Mouse (Mus musculus) ES-Bruce4 (cell line): ENCODE measurements around the gene Lrp4.

Source experiments
- CTCF ChIP-seq: IDR thresholded peaks from one replicate; pipeline ENCODE4 v1.8.1; 2011; ENCODE audit warnings: low read depth, low read length
- EP300 ChIP-seq: IDR thresholded peaks from 2 replicates; pipeline ENCODE4 v1.6.1; 2011; ENCODE audit warnings: low read depth, low read length; ENCODE audit not compliant: insufficient read depth
- POLR2A ChIP-seq: IDR thresholded peaks from one replicate; pipeline ENCODE4 v1.8.1; 2011; ENCODE audit warnings: low read length; ENCODE audit not compliant: insufficient read depth

DNA sequence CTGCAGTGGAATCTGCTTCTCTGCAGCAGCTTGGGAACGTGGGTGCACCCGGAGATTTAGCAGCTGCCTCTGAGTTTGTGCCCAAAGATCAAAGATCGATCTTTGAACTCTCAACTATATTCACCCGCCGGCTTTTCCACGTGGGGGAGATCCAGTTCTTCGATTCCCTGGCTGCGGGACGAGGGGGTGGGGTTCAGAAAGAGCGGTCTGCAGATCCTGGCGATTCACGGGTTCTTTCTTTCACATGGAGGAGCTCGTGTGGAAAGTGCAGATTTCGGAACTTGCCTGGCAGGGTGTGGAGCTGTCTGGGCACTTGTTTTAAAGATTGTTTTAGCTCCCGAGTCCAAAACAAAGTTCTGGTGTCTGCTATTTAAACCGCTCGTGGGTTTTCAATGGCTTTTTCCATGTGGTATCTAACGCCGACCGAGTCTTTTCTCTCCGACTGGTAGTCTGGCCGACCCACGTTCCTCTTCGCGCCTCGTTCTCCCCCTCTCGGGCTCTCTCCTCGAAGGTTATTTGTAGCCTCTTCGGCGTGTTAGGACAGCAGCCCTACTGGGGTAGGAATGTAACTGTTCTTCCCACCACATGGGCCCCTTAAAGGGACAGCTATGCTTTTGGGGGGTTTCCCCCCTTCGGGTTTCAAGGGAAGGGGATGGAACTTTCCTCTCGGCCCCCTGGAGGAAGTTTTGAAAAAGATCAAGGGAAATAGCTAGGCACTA is 1.5 kb downstream of the Lrp4 start:
- TF ChIP-seq CTCF = no peak
- no peak for TF ChIP-seq POLR2A
- TF ChIP-seq EP300 = no peak
